ENCODE assay signal across 30 mouse cellular contexts in the genomic region with DNA sequence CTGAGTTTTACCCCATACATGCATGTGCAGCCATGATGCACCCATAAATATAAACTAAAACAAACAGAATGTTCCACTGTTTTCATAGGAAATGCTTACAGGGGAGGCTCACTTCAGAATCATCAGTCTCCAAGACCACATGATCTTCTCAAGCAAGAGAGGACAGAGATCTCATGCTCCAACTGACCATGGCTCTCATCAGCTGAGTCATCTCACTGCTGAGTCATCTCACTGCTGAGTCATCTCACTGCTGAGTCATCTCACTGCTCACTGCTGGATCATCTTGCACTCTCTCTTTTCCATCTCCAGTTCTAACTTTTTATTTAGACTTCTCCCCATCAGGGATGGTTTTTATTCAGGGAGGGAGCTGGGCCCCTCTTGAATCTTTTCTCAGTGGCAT. TPM values are rescaled to one million over a fixed set of nuclear protein-coding genes. Genes with fewer than 3 reads are reported as not detected.
DNase-seq lines count a peak whose midpoint lies in the region; ATAC-seq and TF ChIP-seq lines count a peak whose summit lies in the region.
"Had no signal": no experiment of that assay in that cellular context is flagged by ENCODE, and none has a peak within 500 bp of the region (broad histone marks: within the 10 kb centered on the region; RNA-seq: fewer than 3 reads in every experiment).

No protein-coding gene starts in this region.

- intact Hi-C loops in gastrocnemius, postnatal 14 days (cut with DNase I; ENCODE audit: low total_unique reads), result no loop called here

- H3K9ac ChIP-seq in ES-E14 (ENCODE audit: insufficient read depth, low read depth, low read length, poor library complexity, severe bottlenecking), result no peak overlapping the region
- no peak overlapping the region for H3K9ac ChIP-seq in forebrain, embryonic 15.5 days (replicated peaks)
- H3K9ac ChIP-seq: embryonic facial prominence, embryonic 12.5 days; heart, embryonic 12.5 days; hindbrain, embryonic 14.5 days; liver, embryonic 12.5 days; lung, embryonic 15.5 days; midbrain, embryonic 13.5 days; neural tube, embryonic 13.5 days had no signal

- ATAC-seq in forebrain, embryonic 15.5 days (replicated peaks), result no peak
- ATAC-seq: forebrain, embryonic 16.5 days; liver, embryonic 12.5 days; midbrain, embryonic 13.5 days had no signal

- in situ Hi-C loops in ES-E14 (cut with MboI; ENCODE audit: low sequenced_read_pairs in 2 of 2, unreplicated experiment in 2 of 2), result no loop called here

- peak; percentile 58 for DNase-seq in adrenal gland, adult 2 months
- DNase-seq in adrenal gland, adult 18-20 months (ENCODE audit: low spot score in 2 of 2), result no peak
- peak; percentile 10 for DNase-seq in 3134 (ENCODE audit: extremely low read depth, insufficient read length, low spot score)
- DNase-seq in ES-E14 (ENCODE audit: low read depth, low spot score), result no peak
- DNase-seq in adrenal gland, postnatal 14 days, result peak; percentile 26
- no peak for DNase-seq in layer of hippocampus, postnatal 10 days (ENCODE audit: low spot score in 2 of 2)
- no peak for DNase-seq in gastrocnemius, postnatal 14 days
- DNase-seq: B cell, adult 2 months; cerebellum, adult 9-11 months; kidney, postnatal 36 days; spleen, adult 18-20 months had no signal

- no peak overlapping the region for H3K4me2 ChIP-seq in forebrain, embryonic 15.5 days (replicated peaks)
- H3K4me2 ChIP-seq: embryonic facial prominence, embryonic 12.5 days; heart, embryonic 12.5 days; hindbrain, embryonic 14.5 days; liver, embryonic 12.5 days; lung, embryonic 15.5 days; midbrain, embryonic 13.5 days; neural tube, embryonic 13.5 days had no signal

- no peaks in the 10 kb centered on the region for H3K9me3 ChIP-seq in ES-E14 (ENCODE audit: control insufficient read depth, insufficient read depth, low read depth, low read length)
- no peaks in the 10 kb centered on the region for H3K9me3 ChIP-seq in forebrain, embryonic 15.5 days
- H3K9me3 ChIP-seq: embryonic facial prominence, embryonic 12.5 days; liver, embryonic 12.5 days; lung, embryonic 15.5 days; midbrain, embryonic 13.5 days had no signal

- no peaks in the 10 kb centered on the region for H3K36me3 ChIP-seq in ES-E14 (ENCODE audit: control insufficient read depth, insufficient read depth, low read length, poor library complexity, severe bottlenecking)
- no peaks in the 10 kb centered on the region for H3K36me3 ChIP-seq in forebrain, embryonic 15.5 days
- H3K36me3 ChIP-seq: embryonic facial prominence, embryonic 12.5 days; heart, embryonic 12.5 days; liver, embryonic 12.5 days; lung, embryonic 15.5 days; midbrain, embryonic 13.5 days; neural tube, embryonic 13.5 days had no signal

- H3K4me1 ChIP-seq in ES-E14 (ENCODE audit: control insufficient read depth in 2 of 2, insufficient read depth in 2 of 2, low read length in 2 of 2, poor library complexity in 1 of 2), result no peaks in the 10 kb centered on the region
- H3K4me1 ChIP-seq in forebrain, embryonic 15.5 days, result no peaks in the 10 kb centered on the region
- H3K4me1 ChIP-seq: embryonic facial prominence, embryonic 12.5 days; heart, embryonic 12.5 days; liver, embryonic 12.5 days; lung, embryonic 15.5 days; midbrain, embryonic 13.5 days; neural tube, embryonic 13.5 days had no signal

- H3K4me3 ChIP-seq in ES-E14 (ENCODE audit: insufficient read depth in 1 of 2, low read depth in 1 of 2, low read length in 2 of 2, poor library complexity in 1 of 2, severe bottlenecking in 1 of 2), result no peak overlapping the region
- H3K4me3 ChIP-seq in forebrain, embryonic 15.5 days, result no peak overlapping the region
- H3K4me3 ChIP-seq: embryonic facial prominence, embryonic 12.5 days; erythroblast, embryonic 14.5 days; heart, embryonic 12.5 days; liver, embryonic 12.5 days; lung, embryonic 15.5 days; midbrain, embryonic 13.5 days; neural tube, embryonic 13.5 days had no signal

- no peak overlapping the region; the same call in 1 of the 2 replicates for H3K27ac ChIP-seq in ES-E14 (ENCODE audit: insufficient read depth, low read depth, low read length, poor library complexity, severe bottlenecking)
- H3K27ac ChIP-seq in forebrain, embryonic 15.5 days (replicated peaks), result no peak overlapping the region
- H3K27ac ChIP-seq: embryonic facial prominence, embryonic 12.5 days; hindbrain, embryonic 14.5 days; liver, embryonic 12.5 days; lung, embryonic 15.5 days; macrophage; midbrain, embryonic 13.5 days; neural tube, embryonic 13.5 days had no signal

- no peaks in the 10 kb centered on the region for H3K27me3 ChIP-seq in forebrain, embryonic 15.5 days
- H3K27me3 ChIP-seq: embryonic facial prominence, embryonic 12.5 days; heart, embryonic 12.5 days; liver, embryonic 12.5 days; lung, embryonic 15.5 days; midbrain, embryonic 13.5 days; neural tube, embryonic 13.5 days had no signal

TF ChIP-seq in ES-E14, 5 proteins besides CTCF, POLR2A, EP300 and RAD21:
- TF ChIP-seq HCFC1 (IDR thresholded peaks at IDR 0.05; ENCODE audit: borderline replicate concordance, insufficient read depth, low read length) (no peak), CHD2 (IDR thresholded peaks at IDR 0.05; ENCODE audit: low read depth, low read length) (no peak), MAFK (IDR thresholded peaks at IDR 0.05; ENCODE audit: insufficient read depth, low read depth, low read length) (peak; percentile 95), ZC3H11A (IDR thresholded peaks at IDR 0.05; ENCODE audit: borderline replicate concordance, low read depth, low read length) (no peak), ZNF384 (IDR thresholded peaks at IDR 0.05; ENCODE audit: low read depth, low read length) (no peak)

RNA-seq across cellular contexts. Expression of a gene that starts 8.6 kb away (rescaled TPM):
- total RNA-seq in adrenal gland, adult 2 months (2021), result not detected
- not detected in 2 replicates for polyA plus RNA-seq in adrenal gland, adult 2 months (2012; rRNA removed)
- not detected for total RNA-seq in adrenal gland, adult 18-20 months (2021)
- total RNA-seq in ES-E14 (2012; rRNA removed), result not detected in 2 replicates
- total RNA-seq in adrenal gland, postnatal 14 days (2021), result 1.6 TPM in 1 of 2 replicates, not detected in the other
- not detected for total RNA-seq in layer of hippocampus, postnatal 10 days (2021)
- not detected in 2 replicates for polyA plus RNA-seq in forebrain, embryonic 15.5 days (2015; fragmentation: Nextera tagmentation; extraction: Ambion mirVana)
- not detected for total RNA-seq in gastrocnemius, postnatal 14 days (2021)
- total RNA-seq: gastrocnemius, adult 18-20 months; heart, postnatal 25 days; left cerebral cortex, adult 8-10 months had no signal
- polyA plus RNA-seq: embryonic facial prominence, embryonic 12.5 days; forebrain, embryonic 16.5 days; gonadal fat pad, adult 2 months; heart, embryonic 12.5 days; hindbrain, embryonic 14.5 days; intestine, embryonic 14.5 days; kidney, embryonic 14.5 days; limb, embryonic 11.5 days; liver, embryonic 12.5 days; lung, embryonic 15.5 days; macrophage; midbrain, embryonic 13.5 days; neural tube, embryonic 13.5 days; urinary bladder, adult 2 months had no signal

RNA-seq across cellular contexts. Expression of a gene that starts 35.0 kb away (rescaled TPM):
- total RNA-seq in adrenal gland, adult 2 months (2021), result 1 to 10 TPM in 1 of 2 experiments, not detected in 1; 3.1 TPM
- 0.22 TPM in 1 of 2 replicates, not detected in the other for polyA plus RNA-seq in adrenal gland, adult 2 months (2012; rRNA removed)
- total RNA-seq in adrenal gland, adult 18-20 months (2021), result 1 to 10 TPM in 1 of 2 experiments, not detected in 1; 1.3 TPM
- total RNA-seq in ES-E14 (2012; rRNA removed), result not detected in 2 replicates
- 1.8 and 33.4 TPM in 2 replicates for total RNA-seq in adrenal gland, postnatal 14 days (2021)
- total RNA-seq in layer of hippocampus, postnatal 10 days (2021), result under 1 TPM in 1 of 2 experiments, not detected in 1; 0.32 TPM
- 0.23 TPM in 1 of 2 replicates, not detected in the other for polyA plus RNA-seq in forebrain, embryonic 15.5 days (2015; fragmentation: Nextera tagmentation; extraction: Ambion mirVana)
- total RNA-seq in gastrocnemius, postnatal 14 days (2021), result not detected
- total RNA-seq: gastrocnemius, adult 18-20 months; heart, postnatal 25 days had no signal
- polyA plus RNA-seq: embryonic facial prominence, embryonic 12.5 days; erythroblast, embryonic 14.5 days; heart, embryonic 12.5 days; intestine, embryonic 14.5 days; kidney, embryonic 14.5 days; limb, embryonic 11.5 days; liver, embryonic 12.5 days; macrophage; neural tube, embryonic 13.5 days; urinary bladder, adult 2 months had no signal

RNA-seq across cellular contexts. Expression of a gene that starts 43.2 kb away (rescaled TPM):
- not detected for total RNA-seq in adrenal gland, adult 2 months (2021)
- polyA plus RNA-seq in adrenal gland, adult 2 months (2012; rRNA removed), result not detected in 2 replicates
- total RNA-seq in adrenal gland, adult 18-20 months (2021), result not detected
- not detected in 2 replicates for total RNA-seq in ES-E14 (2012; rRNA removed)
- total RNA-seq in adrenal gland, postnatal 14 days (2021), result 0.26 TPM in 1 of 2 replicates, not detected in the other
- total RNA-seq in layer of hippocampus, postnatal 10 days (2021), result not detected
- 0.14 and 0.19 TPM in 2 replicates for polyA plus RNA-seq in forebrain, embryonic 15.5 days (2015; fragmentation: Nextera tagmentation; extraction: Ambion mirVana)
- total RNA-seq in gastrocnemius, postnatal 14 days (2021), result not detected
- total RNA-seq: gastrocnemius, adult 18-20 months; heart, postnatal 25 days; left cerebral cortex, adult 8-10 months had no signal
- polyA plus RNA-seq: erythroblast, embryonic 14.5 days; gonadal fat pad, adult 2 months; heart, embryonic 12.5 days; intestine, embryonic 14.5 days; kidney, embryonic 14.5 days; limb, embryonic 11.5 days; liver, embryonic 12.5 days; lung, embryonic 15.5 days; macrophage; urinary bladder, adult 2 months had no signal

Comparison
In these comparisons a context has a peak if more than half of its experiments do, and no peak if none do; other contexts are left out.
1. DNase-seq: peak in adrenal gland, adult 2 months (single experiment), 3134 (single experiment) and adrenal gland, postnatal 14 days (single experiment); none in adrenal gland, adult 18-20 months (0 of 2), ES-E14 (single experiment), layer of hippocampus, postnatal 10 days (0 of 2) and gastrocnemius, postnatal 14 days (single experiment).